Mouse (Mus musculus) heart, embryonic 14.5 days (tissue): Measurements from ENCODE around the gene Fam241b. TPM values are rescaled to one million over a fixed set of nuclear protein-coding genes. Genes with fewer than 3 reads are reported as not detected.

Experiments
- ATAC-seq: fragments of 200-750 bp; cut with Nextera tagmentation; 2 replicates; pipeline ENCODE4 v1.8.0; 2017; ENCODE audit warnings: low read depth, moderate TSS enrichment; ENCODE audit not compliant: insufficient number of reproducible peaks, insufficient read depth, low FRiP score
- H3K27ac ChIP-seq, 2 experiments: fragments of 200-500 bp in 1 of 2; fragments of 300-500 bp in 1 of 2; sonication (generic) in 1 of 2; replicated peaks in 1 of 2; 2 replicates each; pipeline ENCODE4 v1.5.1; 2012 to 2014; ENCODE audit warnings: low read depth in 2 of 2, low read length in 2 of 2, control low read depth in 1 of 2, mild to moderate bottlenecking in 1 of 2, mixed read lengths in 1 of 2; ENCODE audit not compliant: control insufficient read depth in 1 of 2, insufficient read depth in 1 of 2
- H3K27me3 ChIP-seq: fragments of 300-500 bp; sonication (generic); 2 replicates; pipeline ENCODE4 v1.6.1; 2014; ENCODE audit warnings: mild to moderate bottlenecking, low read length, control low read depth; ENCODE audit not compliant: control insufficient read depth, insufficient read depth
- H3K36me3 ChIP-seq: fragments of 300-500 bp; sonication (generic); 2 replicates; pipeline ENCODE4 v1.6.1; 2014; ENCODE audit warnings: mild to moderate bottlenecking, control low read depth, low read length, mixed read lengths; ENCODE audit not compliant: control insufficient read depth, insufficient read depth
- H3K4me1 ChIP-seq, 2 experiments: fragments of 200-500 bp in 1 of 2; fragments of 300-500 bp in 1 of 2; sonication (generic) in 1 of 2; 2 replicates each; pipeline ENCODE4 v1.6.1; 2012 to 2014; ENCODE audit warnings: low read length in 2 of 2, control low read depth in 1 of 2, mixed read lengths in 1 of 2; ENCODE audit not compliant: control insufficient read depth in 2 of 2, insufficient read depth in 2 of 2
- H3K4me2 ChIP-seq: fragments of 300-500 bp; sonication (generic); 2 replicates; pipeline ENCODE4 v1.6.1; 2014; ENCODE audit warnings: mild to moderate bottlenecking, low read length
- H3K4me3 ChIP-seq, 2 experiments: fragments of 200-500 bp in 1 of 2; fragments of 300-500 bp in 1 of 2; sonication (generic) in 1 of 2; 2 replicates each; pipeline ENCODE4 v1.5.1; 2012 to 2014; ENCODE audit warnings: low read length in 2 of 2, mild to moderate bottlenecking in 2 of 2, control low read depth in 1 of 2, low read depth in 1 of 2, moderate library complexity in 1 of 2; ENCODE audit not compliant: control insufficient read depth in 1 of 2, insufficient read depth in 1 of 2
- H3K9ac ChIP-seq: fragments of 300-500 bp; sonication (generic); 2 replicates; pipeline ENCODE4 v1.6.1; 2014; ENCODE audit warnings: mild to moderate bottlenecking, low read length
- H3K9me3 ChIP-seq: fragments of 300-500 bp; sonication (generic); 2 replicates; pipeline ENCODE4 v1.6.1; 2016; ENCODE audit warnings: low read length, control low read depth; ENCODE audit not compliant: control insufficient read depth
- WGBS: fragments of 180-500 bp; shearing (Covaris S2); extraction: QIAGEN DNeasy Blood & Tissue Kit; methylation state at CpG from one replicate; pipeline ENCODE4 v1.1.7; 2014; 5-methylcytosine and 5-hydroxymethylcytosine counted together
- polyA plus RNA-seq: library from polyadenylated mRNA; unstranded; fragments of >200 nt; fragmentation: Nextera tagmentation; extraction: Ambion mirVana; gene quantifications from 2 replicates; pipeline ENCODE4 v1.2.1, GENCODE M21; 2014

The Fam241b gene
- polyA plus RNA-seq, 1 experiment from 2014 or later = 1.3 TPM

DNA sequence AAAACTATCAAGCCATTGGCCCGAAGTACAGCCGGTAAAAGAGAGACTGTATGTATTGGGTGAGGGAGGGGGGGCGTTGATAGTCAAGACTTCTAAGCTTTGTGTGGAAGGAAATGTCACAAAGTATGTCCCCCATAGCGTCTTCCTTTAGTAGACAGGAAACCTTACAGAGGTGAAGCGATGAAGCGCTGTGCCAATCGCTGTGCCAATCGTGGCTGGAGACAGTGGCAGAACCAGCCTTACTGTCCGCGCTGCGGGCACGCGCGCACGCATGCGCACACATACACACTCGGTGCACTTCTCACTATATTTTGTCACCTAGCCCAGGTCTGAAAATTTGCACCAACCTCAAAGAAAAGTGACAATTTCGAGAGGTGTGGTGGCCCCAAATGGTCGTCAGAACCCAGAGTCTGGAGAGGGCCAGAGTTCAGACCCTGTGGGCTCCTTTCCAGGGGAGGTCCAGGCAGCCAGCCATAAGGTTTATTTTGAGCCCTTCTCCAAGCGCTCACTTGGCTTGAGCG lies 15.9 kb downstream of the Fam241b start:
- no peak overlapping the region for H3K4me3 ChIP-seq
- H3K4me1 ChIP-seq = no peaks in the 10 kb centered on the region; a peak in 1 of 4 replicates
- no peak overlapping the region for H3K9ac ChIP-seq
- H3K36me3 ChIP-seq = no peaks in the 10 kb centered on the region
- no peaks in the 10 kb centered on the region for H3K9me3 ChIP-seq
- 48% methylated on average over 21 of the region's 21 CpGs for WGBS
- H3K27me3 ChIP-seq = peaks cover 72% of the 10 kb centered on the region
- no peak overlapping the region for H3K27ac ChIP-seq
- no peak for ATAC-seq
- H3K4me2 ChIP-seq = no peak overlapping the region

DNA sequence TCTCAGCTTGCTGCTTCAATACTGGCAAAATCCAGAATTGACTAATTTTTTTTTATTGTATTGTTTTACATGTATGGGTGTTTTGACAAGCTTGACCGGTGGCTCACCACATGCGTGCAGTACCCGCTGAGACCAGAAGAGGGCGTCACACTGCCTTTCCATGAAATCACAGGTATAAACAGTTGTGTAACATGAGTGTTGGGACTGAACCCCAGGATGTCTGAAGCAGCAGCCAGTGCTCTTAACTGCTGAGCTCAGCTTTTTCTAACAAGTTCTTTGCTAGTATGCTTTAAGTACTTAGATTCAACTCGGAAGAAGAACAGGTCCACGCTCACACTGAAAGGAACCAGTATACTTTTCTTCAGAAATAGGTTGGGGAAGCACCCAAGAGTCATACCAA lies 16.6 kb downstream of the Fam241b start:
- Histone ChIP-seq H3K9me3 (no peaks in the 10 kb centered on the region), H3K4me1 (no peaks in the 10 kb centered on the region), H3K27ac (no peak overlapping the region), H3K9ac (no peak overlapping the region), H3K4me3 (no peak overlapping the region), H3K27me3 (peaks cover 66% of the 10 kb centered on the region), H3K4me2 (no peak overlapping the region), H3K36me3 (no peaks in the 10 kb centered on the region)
- 40% methylated on average over 6 of the region's 6 CpGs for WGBS
- ATAC-seq = no peak

DNA sequence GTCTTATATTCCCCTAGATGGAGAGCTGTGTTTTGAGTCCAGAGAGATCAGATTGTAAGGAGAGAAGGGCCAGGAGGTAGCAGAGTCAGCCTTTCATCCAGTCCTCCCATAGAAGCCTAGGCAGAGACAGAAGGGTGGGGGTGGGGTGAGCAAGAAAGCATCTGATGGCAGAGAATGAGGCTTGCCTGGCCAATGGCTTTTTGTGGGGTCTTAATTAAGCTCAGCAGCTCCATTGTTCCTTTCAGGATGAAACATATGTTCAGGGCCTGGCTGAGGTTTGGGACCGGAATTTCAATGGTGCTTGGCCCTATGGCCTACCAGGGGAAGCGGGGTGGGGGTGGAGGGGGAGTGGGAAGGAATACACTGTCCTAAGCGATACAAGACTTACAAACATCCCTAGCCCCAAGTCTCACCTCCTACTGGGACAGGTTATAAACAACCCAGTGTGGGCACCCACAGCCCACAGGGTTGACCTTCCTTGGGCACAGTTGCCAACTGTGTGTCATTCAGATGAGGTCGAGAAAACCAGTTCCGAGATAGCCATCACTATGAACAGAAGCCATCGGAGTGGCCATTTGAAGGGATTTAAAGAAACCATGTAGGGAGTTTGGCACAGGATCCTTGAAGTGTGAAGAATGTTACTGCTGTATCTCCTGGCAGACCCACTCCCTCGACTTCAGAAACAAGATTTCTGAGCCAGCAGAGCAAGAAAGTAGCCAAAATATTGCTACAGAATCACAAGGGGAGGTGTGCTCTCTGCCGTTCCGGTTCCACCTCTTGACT lies 29.7 kb downstream of the Fam241b start:
- ATAC-seq = no peak
- H3K27ac ChIP-seq = no peak overlapping the region
- no peaks in the 10 kb centered on the region; a peak in 1 of 4 replicates for H3K4me1 ChIP-seq
- peaks cover 32% of the 10 kb centered on the region for H3K27me3 ChIP-seq
- H3K9ac ChIP-seq = no peak overlapping the region
- no peaks in the 10 kb centered on the region for H3K36me3 ChIP-seq
- 69% methylated on average over 9 of the region's 9 CpGs for WGBS
- no peak overlapping the region for H3K4me2 ChIP-seq
- H3K4me3 ChIP-seq = no peak overlapping the region
- H3K9me3 ChIP-seq = no peaks in the 10 kb centered on the region

DNA sequence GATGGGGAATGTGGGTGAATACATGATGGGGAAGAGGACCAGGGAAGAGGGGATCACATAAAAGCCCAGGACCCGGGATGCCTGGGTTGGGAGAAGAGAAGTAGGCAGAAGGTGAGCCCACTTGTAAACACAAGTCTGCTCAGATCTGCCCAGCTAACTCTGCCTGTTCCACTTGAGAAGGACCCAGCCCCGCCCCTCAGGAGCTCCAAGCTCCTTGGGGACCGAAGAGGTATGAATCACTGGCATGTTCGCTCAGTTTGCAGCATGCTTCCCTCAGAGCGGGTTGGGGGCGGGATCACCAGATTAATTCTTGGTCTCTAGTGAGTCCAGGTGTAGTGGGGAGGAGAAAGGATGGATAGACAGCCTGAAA lies 32.5 kb downstream of the Fam241b start:
- no peaks in the 10 kb centered on the region; a peak in 1 of 4 replicates for H3K4me1 ChIP-seq
- 45% methylated on average over 6 of the region's 6 CpGs for WGBS
- H3K4me2 ChIP-seq = peak overlapping the region; percentile 87
- peaks cover 51% of the 10 kb centered on the region for H3K27me3 ChIP-seq
- no peaks in the 10 kb centered on the region for H3K9me3 ChIP-seq
- ATAC-seq = no peak
- no peak overlapping the region for H3K27ac ChIP-seq
- peak overlapping the region; percentile 69; the same call in 1 of the 2 replicates for H3K9ac ChIP-seq
- H3K36me3 ChIP-seq = no peaks in the 10 kb centered on the region
- H3K4me3 ChIP-seq = peak overlapping the region; percentile 54 to 62; a peak in 2 of 4 replicates

DNA sequence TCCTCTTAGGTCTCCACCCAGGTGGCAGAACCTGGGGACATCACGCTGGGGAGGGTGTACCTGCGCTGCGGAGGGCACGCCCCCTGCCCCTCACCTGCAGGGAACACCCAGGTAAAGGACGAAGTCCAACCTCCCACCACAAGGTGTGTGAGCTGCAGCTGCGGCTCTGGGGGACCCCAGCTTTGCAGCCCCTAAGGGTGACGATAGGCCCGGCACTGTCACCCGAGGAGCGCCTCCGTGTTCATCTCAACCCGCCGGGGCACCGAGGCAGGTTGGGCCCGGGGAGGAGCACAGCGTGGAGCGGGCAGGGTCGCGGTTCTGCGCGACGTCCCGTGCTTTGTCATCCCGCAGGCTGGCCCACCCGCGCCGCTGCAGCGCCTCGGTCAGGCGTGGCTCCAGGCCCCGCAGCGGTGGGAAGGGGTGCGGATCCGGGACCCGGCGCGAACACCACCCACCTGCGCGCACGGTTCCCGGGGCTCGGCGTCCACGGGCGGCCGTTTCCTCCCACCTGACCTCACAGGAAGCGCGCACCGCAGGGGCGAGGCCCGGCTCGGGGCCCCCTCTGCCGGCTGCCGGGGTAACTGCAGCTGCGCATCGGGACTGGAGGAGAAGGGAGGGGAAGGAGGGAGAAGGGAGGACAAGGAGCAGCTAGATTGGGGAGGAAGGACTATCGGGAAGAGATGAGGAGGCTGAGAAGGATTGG lies 33.1 kb downstream of the Fam241b start:
- H3K9ac ChIP-seq = peak overlapping the region; percentile 69
- ATAC-seq = peak; percentile 58; the same call in 1 of the 2 replicates

DNA sequence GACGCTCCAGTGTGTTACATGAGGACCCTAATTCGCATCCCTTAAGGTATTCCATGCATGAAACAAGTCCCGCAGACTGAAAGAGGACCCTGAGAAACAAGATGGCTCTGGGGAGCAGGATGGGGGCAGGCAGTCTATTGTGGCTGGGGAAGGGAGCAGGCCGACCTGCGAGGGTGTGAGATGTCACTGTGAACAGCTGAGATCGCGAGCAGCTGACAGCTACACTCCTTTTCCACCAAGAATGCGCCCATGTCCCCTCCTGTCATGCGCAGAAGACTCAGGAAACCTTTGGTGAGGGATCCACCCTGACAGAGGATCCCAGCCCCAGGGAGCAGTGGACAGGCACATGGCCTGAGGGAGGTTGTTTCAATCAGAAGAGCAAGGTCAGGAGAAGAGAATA lies 36.7 kb downstream of the Fam241b start:
- Histone ChIP-seq H3K36me3 (no peaks in the 10 kb centered on the region), H3K4me1 (no peaks in the 10 kb centered on the region; a peak in 1 of 4 replicates), H3K9ac (no peak overlapping the region), H3K9me3 (no peaks in the 10 kb centered on the region), H3K27me3 (peaks cover 71% of the 10 kb centered on the region), H3K4me3 (no peak overlapping the region), H3K27ac (no peak overlapping the region), H3K4me2 (no peak overlapping the region)
- no peak for ATAC-seq
- WGBS = 64% methylated on average over 9 of the region's 9 CpGs

More for the DNA sequence above, 33.1 kb downstream of the Fam241b start:
- Histone ChIP-seq H3K36me3 (no peaks in the 10 kb centered on the region), H3K4me3 (peak overlapping the region; percentile 54 to 62), H3K4me2 (peak overlapping the region; percentile 87), H3K27ac (no peak overlapping the region), H3K9me3 (no peaks in the 10 kb centered on the region), H3K4me1 (no peaks in the 10 kb centered on the region; a peak in 1 of 4 replicates), H3K27me3 (peaks cover 52% of the 10 kb centered on the region)
- WGBS = under 1% methylated on average over 57 of the region's 57 CpGs

DNA sequence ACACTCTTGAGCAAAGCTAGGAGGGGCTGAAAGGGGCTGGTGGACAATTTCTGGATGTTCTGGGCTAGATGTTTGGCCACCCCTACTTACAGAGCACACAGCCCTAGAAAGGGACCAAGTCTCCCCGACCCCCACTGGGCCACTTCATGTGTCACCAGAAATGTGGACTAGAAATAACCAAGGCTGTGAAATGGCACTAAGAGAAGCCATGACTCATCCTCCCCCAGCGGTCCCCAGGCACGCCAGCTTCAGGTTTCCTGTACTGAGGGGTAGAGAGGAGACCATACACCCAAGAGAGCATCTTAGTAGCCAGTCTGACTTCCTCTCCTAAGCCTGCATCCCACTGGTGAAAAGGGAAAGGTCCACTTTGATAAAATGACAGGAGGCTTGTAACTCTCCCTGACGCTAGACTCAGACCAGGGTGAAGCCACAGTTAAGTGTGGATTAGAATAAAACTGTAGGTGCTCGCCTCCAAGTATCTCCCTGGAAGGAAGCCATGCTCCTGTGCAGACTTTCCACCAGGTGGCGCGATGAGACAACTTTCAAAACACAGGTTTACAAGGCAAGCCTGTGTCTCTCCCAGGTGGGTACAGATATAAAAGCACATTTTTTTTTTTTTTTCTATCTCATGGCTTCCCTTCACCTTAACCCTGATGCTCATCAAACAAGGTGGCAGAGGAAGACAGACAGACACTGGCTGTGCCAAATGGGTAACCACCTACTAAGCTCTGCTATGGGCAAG lies 38.7 kb downstream of the Fam241b start:
- H3K27ac ChIP-seq = no peak overlapping the region
- H3K9me3 ChIP-seq = no peaks in the 10 kb centered on the region
- H3K4me3 ChIP-seq = no peak overlapping the region
- no peak overlapping the region for H3K4me2 ChIP-seq
- H3K27me3 ChIP-seq = peaks cover 67% of the 10 kb centered on the region
- WGBS = 18% methylated on average over 7 of the region's 7 CpGs
- no peak overlapping the region for H3K9ac ChIP-seq
- H3K36me3 ChIP-seq = no peaks in the 10 kb centered on the region
- 0 out of 4 replicates have a peak, but pooled peaks cover 0 to 2% of the 10 kb centered on the region in 2 experiments for H3K4me1 ChIP-seq
- ATAC-seq = no peak
